Comparison of ENCODE assay signal across 8 mouse cellular contexts in genomic region chr6:90369725-90370553, GRCm38 (mm10). TPM values are rescaled to one million over a fixed set of nuclear protein-coding genes. Genes with fewer than 3 reads are reported as not detected.
A peak's percentile ranks its signal among the peaks of the same experiment; 100 is the strongest.
DNase-seq lines count a peak whose midpoint lies in the region; ATAC-seq and TF ChIP-seq lines count a peak whose summit lies in the region.

No protein-coding gene starts in this region.

- no peaks in the 10 kb centered on the region for H3K27me3 ChIP-seq in kidney, embryonic 15.5 days
- H3K27me3 ChIP-seq in liver, embryonic 14.5 days (ENCODE audit: control insufficient read depth, insufficient read depth, low read length) = no peaks in the 10 kb centered on the region
- H3K27me3 ChIP-seq in thymus, adult 2 months (ENCODE audit: control insufficient read depth, insufficient read depth, low read length) = no peaks in the 10 kb centered on the region

- peak overlapping the region; percentile 88 for H3K27ac ChIP-seq in kidney, embryonic 15.5 days
- H3K27ac ChIP-seq in liver, embryonic 14.5 days = no peak overlapping the region
- H3K27ac ChIP-seq in thymus, adult 2 months (ENCODE audit: control insufficient read depth, insufficient read depth, low read length) = no peak overlapping the region

- peaks cover 30% of the 10 kb centered on the region for H3K36me3 ChIP-seq in kidney, embryonic 15.5 days
- peaks cover 11% of the 10 kb centered on the region for H3K36me3 ChIP-seq in liver, embryonic 14.5 days (replicated peaks; ENCODE audit: control insufficient read depth, insufficient read depth, low read depth)
- H3K36me3 ChIP-seq in thymus, adult 2 months (ENCODE audit: control insufficient read depth, insufficient read depth, low read length) = peaks cover 16% of the 10 kb centered on the region

- under 1% methylated on average over 91 of the region's 98 CpGs for WGBS in kidney, embryonic 15.5 days
- whole genome bisulfite sequencing in liver, embryonic 14.5 days (ENCODE audit: insufficient replicate concordance) = under 1% methylated on average over 85 of the region's 98 CpGs
- WGBS in thymus, adult 2 months = under 1% methylated on average over 94 of the region's 98 CpGs

- DNase-seq in ovary, postnatal 14 days (ENCODE audit: low spot score) = peak; percentile 18
- no peak for DNase-seq in ovary, adult 18-20 months (ENCODE audit: low spot score)
- peak; percentile 67 for DNase-seq in cerebellum, postnatal 14 days
- peak; percentile 33 to 63 for DNase-seq in gastrocnemius, postnatal 4 days (ENCODE audit: low spot score in 2 of 2)
- peak in 2 of 3 experiments; percentile 16 to 29 for DNase-seq in liver, embryonic 14.5 days (ENCODE audit: low read depth in 3 of 3, low spot score in 3 of 3)
- peak; percentile 27 to 30 for DNase-seq in natural killer cell, adult 2 months (ENCODE audit: low spot score in 2 of 2)
- DNase-seq in thymus, adult 2 months = peak; percentile 37

- no peak for TF ChIP-seq EP300 in liver, embryonic 14.5 days (IDR thresholded peaks at IDR 0.05; ENCODE audit: low read depth)

- H3K9ac ChIP-seq in kidney, embryonic 15.5 days = peak overlapping the region; percentile 89
- H3K9ac ChIP-seq in liver, embryonic 14.5 days (replicated peaks) = peak overlapping the region; percentile 69

- H3K4me3 ChIP-seq in kidney, embryonic 15.5 days (replicated peaks) = peak overlapping the region; percentile 95
- H3K4me3 ChIP-seq in liver, embryonic 14.5 days (ENCODE audit: insufficient read depth in 1 of 2, low read depth in 2 of 2, low read length in 2 of 2) = peak overlapping the region; percentile 60 to 82
- H3K4me3 ChIP-seq in thymus, adult 2 months (ENCODE audit: control insufficient read depth, insufficient read depth, low read length) = peak overlapping the region; percentile 95

- no peak for TF ChIP-seq POLR2A in thymus, adult 2 months (IDR thresholded peaks at IDR 0.05; ENCODE audit: control insufficient read depth, extremely low read depth, insufficient read depth, low read length, poor library complexity)

- peaks cover 24% of the 10 kb centered on the region for H3K4me1 ChIP-seq in kidney, embryonic 15.5 days
- H3K4me1 ChIP-seq in liver, embryonic 14.5 days (replicated peaks; ENCODE audit: control insufficient read depth in 2 of 2, insufficient read depth in 2 of 2, low read length in 1 of 2) = peaks cover 29 to 32% of the 10 kb centered on the region in 2 experiments
- peaks cover 12% of the 10 kb centered on the region for H3K4me1 ChIP-seq in thymus, adult 2 months (replicated peaks; ENCODE audit: control insufficient read depth, insufficient read depth, low read length)

- no peak for TF ChIP-seq CTCF in liver, embryonic 14.5 days (IDR thresholded peaks at IDR 0.05; ENCODE audit: low read depth)
- TF ChIP-seq CTCF in thymus, adult 2 months (IDR thresholded peaks at IDR 0.05; ENCODE audit: borderline replicate concordance, control insufficient read depth, extremely low read depth, insufficient read depth, low read length, poor library complexity) = no peak

- peak; percentile 86 for ATAC-seq in kidney, embryonic 15.5 days (replicated peaks; ENCODE audit: low FRiP score)
- peak; percentile 70 for ATAC-seq in liver, embryonic 14.5 days (ENCODE audit: insufficient read depth)

- H3K4me2 ChIP-seq in kidney, embryonic 15.5 days = peak overlapping the region; percentile 94
- peak overlapping the region; percentile 83 for H3K4me2 ChIP-seq in liver, embryonic 14.5 days (ENCODE audit: low read depth)

- H3K9me3 ChIP-seq in kidney, embryonic 15.5 days (replicated peaks) = no peaks in the 10 kb centered on the region
- H3K9me3 ChIP-seq in liver, embryonic 14.5 days (ENCODE audit: control insufficient read depth, low read length) = no peaks in the 10 kb centered on the region

RNA-seq across cellular contexts. Expression of gene Zxdc, which starts 0.6 kb away (rescaled TPM):
- total RNA-seq in gastrocnemius, postnatal 4 days (2021) = 10 to 100 TPM; 18.8 to 21.7 TPM
- polyA plus RNA-seq in kidney, embryonic 15.5 days (2015; fragmentation: Nextera tagmentation; extraction: Ambion mirVana) = 8.9 and 9.1 TPM in 2 replicates
- polyA plus RNA-seq in liver, embryonic 14.5 days (2012; rRNA removed) = 3.0 and 3.3 TPM in 2 replicates
- 3.0 and 3.9 TPM in 2 replicates for polyA plus RNA-seq in liver, embryonic 14.5 days (2014; fragmentation: Nextera tagmentation; extraction: Ambion mirVana)
- polyA plus RNA-seq in thymus, adult 2 months (2012; rRNA removed) = 42.9 and 66.5 TPM in 2 replicates

RNA-seq across cellular contexts. Expression of gene Uroc1, which starts 36.9 kb away (rescaled TPM):
- total RNA-seq in gastrocnemius, postnatal 4 days (2021) = under 1 TPM; 0.07 to 0.57 TPM
- polyA plus RNA-seq in kidney, embryonic 15.5 days (2015; fragmentation: Nextera tagmentation; extraction: Ambion mirVana) = 0.17 and 0.44 TPM in 2 replicates
- polyA plus RNA-seq in liver, embryonic 14.5 days (2012; rRNA removed) = 14.6 and 17.5 TPM in 2 replicates
- polyA plus RNA-seq in liver, embryonic 14.5 days (2014; fragmentation: Nextera tagmentation; extraction: Ambion mirVana) = 9.6 and 11.5 TPM in 2 replicates
- 0.09 and 1.1 TPM in 2 replicates for polyA plus RNA-seq in thymus, adult 2 months (2012; rRNA removed)

RNA-seq across cellular contexts. Expression of gene Chst13, which starts 45.0 kb away (rescaled TPM):
- total RNA-seq in gastrocnemius, postnatal 4 days (2021) = not detected
- polyA plus RNA-seq in kidney, embryonic 15.5 days (2015; fragmentation: Nextera tagmentation; extraction: Ambion mirVana) = 4.9 and 5.6 TPM in 2 replicates
- 9.0 and 9.1 TPM in 2 replicates for polyA plus RNA-seq in liver, embryonic 14.5 days (2012; rRNA removed)
- 14.3 and 14.6 TPM in 2 replicates for polyA plus RNA-seq in liver, embryonic 14.5 days (2014; fragmentation: Nextera tagmentation; extraction: Ambion mirVana)
- 0.50 and 0.57 TPM in 2 replicates for polyA plus RNA-seq in thymus, adult 2 months (2012; rRNA removed)

RNA-seq across cellular contexts. Expression of gene Cfap100, which starts 58.7 kb away (rescaled TPM):
- under 1 TPM; 0.26 to 0.37 TPM for total RNA-seq in gastrocnemius, postnatal 4 days (2021)
- polyA plus RNA-seq in kidney, embryonic 15.5 days (2015; fragmentation: Nextera tagmentation; extraction: Ambion mirVana) = 0.30 and 0.58 TPM in 2 replicates
- 0.01 and 0.18 TPM in 2 replicates for polyA plus RNA-seq in liver, embryonic 14.5 days (2012; rRNA removed)
- 0.06 TPM in 1 of 2 replicates, not detected in the other for polyA plus RNA-seq in liver, embryonic 14.5 days (2014; fragmentation: Nextera tagmentation; extraction: Ambion mirVana)
- polyA plus RNA-seq in thymus, adult 2 months (2012; rRNA removed) = 0.05 and 0.26 TPM in 2 replicates
